Mouse (Mus musculus): Measurements from ENCODE around the gene Mrgpra1. TPM values are rescaled to one million over a fixed set of nuclear protein-coding genes. Genes with fewer than 3 reads are reported as not detected.
"Not testable (repeated sequence)": the region's sequence is repeated elsewhere in the genome, so short reads cannot be mapped to it uniquely, and the experiment has no call there.

Gene Mrgpra1
- not detected for total RNA-seq (2021)
- long read RNA-seq, experiment 1 = 0 reads
- long read RNA-seq, experiment 2 = 0 reads

- no peak for DNase-seq (ENCODE audit: low spot score in 2 of 2)
These were observed at the start of gene Mrgpra1 for GRCm38 (mm10) chr7:47354140-47354539. Gene Mrgpra1 (minus strand): TSS chr7:47354240.

- DNase-seq (ENCODE audit: low spot score in 2 of 2) = no peak
These were observed 47.1 kb upstream of the Mrgpra1 start for GRCm38 (mm10) chr7:47401125-47401524.

- DNase-seq (ENCODE audit: low spot score in 2 of 2) = no peak
These were observed 5.6 kb downstream of the Mrgpra1 start for GRCm38 (mm10) chr7:47348421-47348820.

GRCm38 (mm10) chr7:47345905-47346478 lies 8.0 kb downstream of the Mrgpra1 start:
- DNase-seq (ENCODE audit: low spot score in 2 of 2) = no peak

- DNase-seq (ENCODE audit: low spot score in 2 of 2) = not testable (repeated sequence)
These were observed 12.2 kb downstream of the Mrgpra1 start for GRCm38 (mm10) chr7:47341887-47342286.

- DNase-seq (ENCODE audit: low spot score in 2 of 2) = not testable (repeated sequence)
These were observed 12.7 kb downstream of the Mrgpra1 start for GRCm38 (mm10) chr7:47341389-47341788.

GRCm38 (mm10) chr7:47318299-47318698 lies 35.7 kb downstream of the Mrgpra1 start:
- no peak for DNase-seq (ENCODE audit: low spot score in 2 of 2)

GRCm38 (mm10) chr7:47312289-47312688 lies 41.8 kb downstream of the Mrgpra1 start:
- no peak for DNase-seq (ENCODE audit: low spot score in 2 of 2)

- no peak for DNase-seq (ENCODE audit: low spot score in 2 of 2)
These were observed 44.2 kb downstream of the Mrgpra1 start for GRCm38 (mm10) chr7:47309855-47310254.

GRCm38 (mm10) chr7:47304661-47305060 lies 49.4 kb downstream of the Mrgpra1 start:
- DNase-seq (ENCODE audit: low spot score in 2 of 2) = not testable (repeated sequence)

- DNase-seq (ENCODE audit: low spot score in 2 of 2) = not testable (repeated sequence)
These were observed 54.4 kb downstream of the Mrgpra1 start for GRCm38 (mm10) chr7:47299612-47300011.

Other genes starting within 250 kb of the Mrgpra1 start
- gene Ptpn5, start 220.6 kb downstream of the Mrgpra1 start, total RNA-seq (2021) = 100 to 1,000 TPM; 187 to 189 TPM
- not detected for gene Mrgpra6, start 149.3 kb downstream of the Mrgpra1 start, total RNA-seq (2021)
- gene Mrgpra9, start 101.4 kb downstream of the Mrgpra1 start, total RNA-seq (2021) = not detected
- not detected for gene Mrgpra2a, start 97.9 kb upstream of the Mrgpra1 start, total RNA-seq (2021)
- gene Mrgpra2b, start 174.6 kb upstream of the Mrgpra1 start, total RNA-seq (2021) = not detected
- not detected for gene Mrgpra3, start 247.1 kb upstream of the Mrgpra1 start, total RNA-seq (2021)